12 mouse cellular contexts compared by ENCODE assay signal in genomic region chr10:59896211-59896610, GRCm38 (mm10). TPM values are rescaled to one million over a fixed set of nuclear protein-coding genes. Genes with fewer than 3 reads are reported as not detected.
DNase-seq lines count a peak whose midpoint lies in the region; ATAC-seq and TF ChIP-seq lines count a peak whose summit lies in the region.
"Had no signal": no experiment of that assay in that cellular context is flagged by ENCODE, and none has a peak within 500 bp of the region (broad histone marks: within the 10 kb centered on the region; RNA-seq: fewer than 3 reads in every experiment).

No protein-coding gene starts in this region.

- peaks cover 67% of the 10 kb centered on the region for H3K36me3 ChIP-seq in embryonic facial prominence, embryonic 13.5 days
- H3K36me3 ChIP-seq in hindbrain, embryonic 12.5 days = peaks cover 41% of the 10 kb centered on the region
- peaks cover 41% of the 10 kb centered on the region for H3K36me3 ChIP-seq in midbrain, embryonic 13.5 days

- no peaks in the 10 kb centered on the region for H3K27me3 ChIP-seq in embryonic facial prominence, embryonic 13.5 days
- H3K27me3 ChIP-seq in hindbrain, embryonic 12.5 days = no peaks in the 10 kb centered on the region
- no peaks in the 10 kb centered on the region for H3K27me3 ChIP-seq in midbrain, embryonic 13.5 days

- no peak overlapping the region for H3K4me2 ChIP-seq in embryonic facial prominence, embryonic 13.5 days
- no peak overlapping the region for H3K4me2 ChIP-seq in hindbrain, embryonic 12.5 days (replicated peaks)
- peak overlapping the region; percentile 33; the same call in 1 of the 2 replicates for H3K4me2 ChIP-seq in midbrain, embryonic 13.5 days (replicated peaks)

- no peak for TF ChIP-seq CTCF in left cerebral cortex, adult 2 months (IDR thresholded peaks at IDR 0.05)

- no peak for DNase-seq in left cerebral cortex, adult 2 months (ENCODE audit: extremely low spot score in 1 of 2, low spot score in 2 of 2)
- no peak for DNase-seq in left cerebral cortex, adult 9 months (ENCODE audit: low spot score in 2 of 2)
- no peak for DNase-seq in cerebellum, postnatal 4 days (ENCODE audit: low spot score in 2 of 2)
- no peak for DNase-seq in left cerebral cortex, adult 11 months (ENCODE audit: low spot score)
- no peak for DNase-seq in c-Kit-positive CD71-positive TER-119-positive erythroid progenitor cells, embryonic 14.5 days (ENCODE audit: low spot score)
- DNase-seq: cerebellum, adult 9-10 months; right cerebral cortex, postnatal 4 days had no signal

- 95% methylated on average over 4 of the region's 4 CpGs for WGBS in embryonic facial prominence, embryonic 13.5 days
- WGBS in hindbrain, embryonic 12.5 days = 89% methylated on average over 4 of the region's 4 CpGs
- WGBS in midbrain, embryonic 13.5 days = 91% methylated on average over 4 of the region's 4 CpGs

- intact Hi-C loops in left cerebral cortex, adult 2 months (cut with DNase I) = loop anchor here (1.0 to 5.0 kb wide), 2 partner anchors 54 to 211 kb away; partner anchors contain the start of gene Spock2

- peaks cover 58% of the 10 kb centered on the region for H3K4me1 ChIP-seq in embryonic facial prominence, embryonic 13.5 days
- peaks cover 65% of the 10 kb centered on the region for H3K4me1 ChIP-seq in hindbrain, embryonic 12.5 days
- peaks cover 68% of the 10 kb centered on the region for H3K4me1 ChIP-seq in midbrain, embryonic 13.5 days (replicated peaks)

- no peaks in the 10 kb centered on the region for H3K9me3 ChIP-seq in embryonic facial prominence, embryonic 13.5 days
- H3K9me3 ChIP-seq in hindbrain, embryonic 12.5 days (replicated peaks) = no peaks in the 10 kb centered on the region
- no peaks in the 10 kb centered on the region for H3K9me3 ChIP-seq in midbrain, embryonic 13.5 days

- ATAC-seq in embryonic facial prominence, embryonic 13.5 days (ENCODE audit: insufficient number of reproducible peaks, insufficient read depth, low FRiP score, low TSS enrichment, low read depth) = no peak
- no peak for ATAC-seq in hindbrain, embryonic 12.5 days (ENCODE audit: low FRiP score)
- no peak for ATAC-seq in midbrain, embryonic 13.5 days

- 0 out of 2 replicates have a peak overlapping the region, but pooled peaks have one; percentile 12 for H3K9ac ChIP-seq in embryonic facial prominence, embryonic 13.5 days
- 0 out of 2 replicates have a peak overlapping the region, but pooled peaks have one; percentile 19 for H3K9ac ChIP-seq in hindbrain, embryonic 12.5 days
- peak overlapping the region; percentile 40; the same call in 1 of the 2 replicates for H3K9ac ChIP-seq in midbrain, embryonic 13.5 days (replicated peaks)
- H3K9ac ChIP-seq: liver, embryonic 14.5 days had no signal

- H3K4me3 ChIP-seq in left cerebral cortex, adult 2 months = no peak overlapping the region
- no peak overlapping the region for H3K4me3 ChIP-seq in embryonic facial prominence, embryonic 13.5 days
- no peak overlapping the region for H3K4me3 ChIP-seq in hindbrain, embryonic 12.5 days
- no peak overlapping the region for H3K4me3 ChIP-seq in midbrain, embryonic 13.5 days (replicated peaks)
- H3K4me3 ChIP-seq: myocyte had no signal

- peak overlapping the region; percentile 98 for H3K27ac ChIP-seq in left cerebral cortex, adult 2 months
- peak overlapping the region; percentile 99; the same call in 1 of the 2 replicates for H3K27ac ChIP-seq in embryonic facial prominence, embryonic 13.5 days
- peak overlapping the region; percentile 99 for H3K27ac ChIP-seq in hindbrain, embryonic 12.5 days
- peak overlapping the region; percentile 98 for H3K27ac ChIP-seq in midbrain, embryonic 13.5 days
- H3K27ac ChIP-seq: liver, embryonic 14.5 days had no signal

RNA-seq across cellular contexts. Expression of gene Dnajb12, which starts 16.9 kb away (rescaled TPM):
- total RNA-seq in left cerebral cortex, adult 2 months (2021) = 10 to 100 TPM; 50.6 to 52.2 TPM
- 20.5 and 20.7 TPM in 2 replicates for polyA plus RNA-seq in embryonic facial prominence, embryonic 13.5 days (2015; fragmentation: Nextera tagmentation; extraction: Ambion mirVana)
- polyA plus RNA-seq in hindbrain, embryonic 12.5 days (2016; fragmentation: Nextera tagmentation; extraction: Ambion mirVana) = 23.8 and 24.7 TPM in 2 replicates
- polyA plus RNA-seq in midbrain, embryonic 13.5 days (2015; fragmentation: Nextera tagmentation; extraction: Ambion mirVana) = 18.3 and 18.6 TPM in 2 replicates

RNA-seq across cellular contexts. Expression of gene Ddit4, which starts 55.4 kb away (rescaled TPM):
- 10 to 100 TPM; 46.9 to 71.1 TPM for total RNA-seq in left cerebral cortex, adult 2 months (2021)
- polyA plus RNA-seq in embryonic facial prominence, embryonic 13.5 days (2015; fragmentation: Nextera tagmentation; extraction: Ambion mirVana) = 86.5 and 93.1 TPM in 2 replicates
- 78.1 and 78.6 TPM in 2 replicates for polyA plus RNA-seq in hindbrain, embryonic 12.5 days (2016; fragmentation: Nextera tagmentation; extraction: Ambion mirVana)
- 48.5 and 58.7 TPM in 2 replicates for polyA plus RNA-seq in midbrain, embryonic 13.5 days (2015; fragmentation: Nextera tagmentation; extraction: Ambion mirVana)
